Mouse (Mus musculus): ENCODE measurements around the gene Itga5.

DNA sequence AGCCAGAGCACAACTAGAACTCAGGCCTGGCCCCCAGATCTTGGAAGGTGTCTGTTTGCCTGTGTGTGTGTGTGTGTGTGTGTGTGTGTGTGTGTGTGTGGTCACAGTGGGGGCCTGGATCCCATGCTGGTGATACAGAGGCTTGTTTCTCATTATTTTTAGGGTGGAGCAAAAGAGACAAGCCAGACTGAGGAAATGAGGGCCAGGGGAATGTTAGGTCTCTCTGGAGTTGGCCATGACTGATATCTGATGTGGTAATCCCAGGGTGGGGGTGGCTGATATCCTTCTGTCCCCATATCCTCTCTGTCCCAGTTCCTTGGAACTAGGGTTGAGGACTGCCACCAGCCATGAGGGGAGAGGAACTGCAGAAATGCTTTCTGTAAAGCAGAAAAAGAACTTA lies 49.4 kb downstream of the Itga5 start:
- TF ChIP-seq CEBPB (IDR thresholded peaks at IDR 0.05; ENCODE audit: low read depth) (no peak), CTCF (IDR thresholded peaks at IDR 0.05; ENCODE audit: control insufficient read depth, insufficient read depth, insufficient read length) (no peak), USF1 (IDR thresholded peaks at IDR 0.05; ENCODE audit: low read depth) (no peak), MAX (IDR thresholded peaks at IDR 0.05) (no peak), FOSL1 (IDR thresholded peaks at IDR 0.05; ENCODE audit: insufficient read depth, low read length, poor library complexity, severe bottlenecking) (no peak)
